In the genomic region with DNA sequence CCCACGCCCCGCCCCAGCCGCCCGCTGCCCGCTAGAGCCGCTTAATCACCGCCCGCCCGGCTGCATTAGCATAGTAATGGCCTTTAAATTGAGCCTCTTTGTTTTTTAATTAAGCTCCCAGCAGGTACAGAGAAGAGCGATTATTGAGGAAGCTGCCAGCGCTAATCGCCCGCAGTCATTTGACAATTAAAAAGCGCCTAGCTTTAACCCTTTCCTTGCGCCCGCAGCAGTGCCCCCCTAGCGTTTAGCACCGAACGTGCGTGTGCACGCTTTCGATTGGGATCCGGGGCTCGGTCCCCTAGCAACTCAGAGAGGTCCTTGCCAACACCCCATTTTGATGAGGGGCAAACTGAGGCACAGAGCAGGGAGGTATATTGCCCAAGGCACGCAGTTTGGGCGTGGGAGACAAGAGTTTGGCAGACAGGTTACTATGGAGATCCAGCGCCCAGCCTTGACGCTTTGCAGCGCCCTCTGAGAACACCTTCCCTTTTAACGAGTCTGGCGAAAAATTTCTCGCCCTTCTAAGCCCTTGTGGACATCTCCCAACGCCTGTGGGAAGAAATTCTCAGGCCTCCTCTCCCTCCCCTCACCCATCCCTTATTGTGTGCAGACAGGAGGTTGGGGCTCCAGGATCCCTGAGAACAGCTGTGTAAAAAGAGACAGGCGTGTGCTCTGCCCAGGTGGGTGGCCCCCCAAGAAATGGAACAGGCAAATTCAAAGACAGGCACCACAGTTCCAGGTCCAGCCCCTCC, we compare ENCODE assay signal across 8 mouse cellular contexts. TPM values are rescaled to one million over a fixed set of nuclear protein-coding genes. Genes with fewer than 3 reads are reported as not detected.
DNase-seq lines count a peak whose midpoint lies in the region; ATAC-seq and TF ChIP-seq lines count a peak whose summit lies in the region.

No protein-coding gene starts in this region.

- no peak for ATAC-seq in embryonic facial prominence, embryonic 12.5 days (ENCODE audit: insufficient number of reproducible peaks, insufficient read depth, low FRiP score, low TSS enrichment)
- ATAC-seq in kidney, embryonic 16.5 days (ENCODE audit: low FRiP score, low TSS enrichment): no peak
- ATAC-seq in midbrain, embryonic 16.5 days: peak; percentile 22; the same call in 1 of the 2 replicates

- under 1% methylated on average over 34 of the region's 34 CpGs for WGBS in embryonic facial prominence, embryonic 12.5 days
- 2% methylated on average over 34 of the region's 34 CpGs for WGBS in kidney, embryonic 16.5 days
- WGBS in midbrain, embryonic 16.5 days: under 1% methylated on average over 34 of the region's 34 CpGs

- H3K36me3 ChIP-seq in embryonic facial prominence, embryonic 12.5 days: no peaks in the 10 kb centered on the region
- no peaks in the 10 kb centered on the region for H3K36me3 ChIP-seq in kidney, embryonic 16.5 days (ENCODE audit: insufficient read depth, low read length)
- H3K36me3 ChIP-seq in midbrain, embryonic 16.5 days (ENCODE audit: control insufficient read depth, insufficient read depth, low read length): no peaks in the 10 kb centered on the region

- no peaks in the 10 kb centered on the region for H3K9me3 ChIP-seq in embryonic facial prominence, embryonic 12.5 days
- H3K9me3 ChIP-seq in kidney, embryonic 16.5 days (ENCODE audit: low read length): no peaks in the 10 kb centered on the region
- no peaks in the 10 kb centered on the region for H3K9me3 ChIP-seq in midbrain, embryonic 16.5 days (replicated peaks; ENCODE audit: control insufficient read depth, low read length, poor library complexity, severe bottlenecking)

- peak overlapping the region; percentile 50 for H3K4me3 ChIP-seq in layer of hippocampus, adult 2 months
- H3K4me3 ChIP-seq in embryonic facial prominence, embryonic 12.5 days: peak overlapping the region; percentile 27
- peak overlapping the region; percentile 26 for H3K4me3 ChIP-seq in kidney, embryonic 16.5 days (ENCODE audit: low read length)
- H3K4me3 ChIP-seq in midbrain, embryonic 16.5 days (ENCODE audit: low read depth, low read length): peak overlapping the region; percentile 34

- peaks cover 77% of the 10 kb centered on the region for H3K27me3 ChIP-seq in embryonic facial prominence, embryonic 12.5 days
- H3K27me3 ChIP-seq in kidney, embryonic 16.5 days (ENCODE audit: insufficient read depth, low read length): peaks cover 63% of the 10 kb centered on the region
- H3K27me3 ChIP-seq in midbrain, embryonic 16.5 days (ENCODE audit: control insufficient read depth, insufficient read depth, low read depth, low read length): peaks cover 46% of the 10 kb centered on the region

- peak in 1 of 2 experiments; percentile 45 for DNase-seq in layer of hippocampus, adult 2 months (ENCODE audit: low spot score in 2 of 2)
- DNase-seq in layer of hippocampus, postnatal 25 days (ENCODE audit: extremely low spot score in 1 of 2, low spot score in 1 of 2): no peak
- DNase-seq in yolk sac, embryonic 10.5 days (ENCODE audit: low spot score): no peak
- DNase-seq in adrenal gland, adult 18-20 months (ENCODE audit: low spot score in 2 of 2): no peak
- no peak for DNase-seq in natural killer cell, adult 2 months (ENCODE audit: low spot score in 2 of 2)

- TF ChIP-seq CTCF in layer of hippocampus, adult 2 months (conservative IDR thresholded peaks at IDR 0.05): peak; percentile 55

- H3K9ac ChIP-seq in embryonic facial prominence, embryonic 12.5 days: peak overlapping the region; percentile 12; the same call in 1 of the 2 replicates
- no peak overlapping the region for H3K9ac ChIP-seq in kidney, embryonic 16.5 days (replicated peaks; ENCODE audit: low read length)
- H3K9ac ChIP-seq in midbrain, embryonic 16.5 days (ENCODE audit: low read depth, low read length): peak overlapping the region; percentile 53

- peaks cover 51% of the 10 kb centered on the region for H3K4me1 ChIP-seq in embryonic facial prominence, embryonic 12.5 days
- H3K4me1 ChIP-seq in kidney, embryonic 16.5 days (ENCODE audit: insufficient read depth, low read length): peaks cover 37% of the 10 kb centered on the region
- H3K4me1 ChIP-seq in midbrain, embryonic 16.5 days (ENCODE audit: control insufficient read depth, insufficient read depth, low read length): peaks cover 34% of the 10 kb centered on the region

- peak overlapping the region; percentile 4; the same call in 1 of the 2 replicates for H3K27ac ChIP-seq in layer of hippocampus, adult 2 months
- H3K27ac ChIP-seq in embryonic facial prominence, embryonic 12.5 days: no peak overlapping the region
- no peak overlapping the region for H3K27ac ChIP-seq in kidney, embryonic 16.5 days (ENCODE audit: low read length)
- peak overlapping the region; percentile 49; the same call in 1 of the 2 replicates for H3K27ac ChIP-seq in midbrain, embryonic 16.5 days (ENCODE audit: low read length)

- peak overlapping the region; percentile 48 for H3K4me2 ChIP-seq in embryonic facial prominence, embryonic 12.5 days (replicated peaks)
- H3K4me2 ChIP-seq in kidney, embryonic 16.5 days (replicated peaks; ENCODE audit: low read depth, low read length): peak overlapping the region; percentile 51
- H3K4me2 ChIP-seq in midbrain, embryonic 16.5 days (ENCODE audit: low read length): peak overlapping the region; percentile 63

RNA-seq across cellular contexts. Expression of a gene that starts 59.4 kb away (rescaled TPM):
- total RNA-seq in layer of hippocampus, adult 2 months (2021): under 1 TPM; 0.10 to 0.41 TPM
- total RNA-seq in layer of hippocampus, postnatal 25 days (2021): under 1 TPM; 0.22 to 0.31 TPM
- polyA plus RNA-seq in embryonic facial prominence, embryonic 12.5 days (2016; fragmentation: Nextera tagmentation; extraction: Ambion mirVana): 0.74 and 1.0 TPM in 2 replicates
- 0.94 and 1.3 TPM in 2 replicates for polyA plus RNA-seq in kidney, embryonic 16.5 days (2015; fragmentation: Nextera tagmentation; extraction: Ambion mirVana)
- 0.95 and 0.98 TPM in 2 replicates for polyA plus RNA-seq in midbrain, embryonic 16.5 days (2015; fragmentation: Nextera tagmentation; extraction: Ambion mirVana)
- not detected for total RNA-seq in adrenal gland, adult 18-20 months (2021)

Comparison
In these comparisons a context has a peak if more than half of its experiments do, and no peak if none do; other contexts are left out.
1. H3K27ac ChIP-seq: peak in layer of hippocampus, adult 2 months (single experiment) and midbrain, embryonic 16.5 days (single experiment); none in embryonic facial prominence, embryonic 12.5 days (single experiment) and kidney, embryonic 16.5 days (single experiment).
2. Peak in every context shown above with its lines, with median percentiles within 50 percentile points of each other: H3K4me3 ChIP-seq and H3K4me2 ChIP-seq.